Mouse (Mus musculus) mature B cell (primary cell): ENCODE measurements around the gene Ptprs.
"Not testable (repeated sequence)": the region's sequence is repeated elsewhere in the genome, so short reads cannot be mapped to it uniquely, and the experiment has no call there.

ENCODE experiments used
- in situ Hi-C: fragments of 300-500 bp; cut with MboI; formaldehyde crosslinking; loops from 2 replicates; pipeline ENCODE4 v1.14.3; 2019

The Ptprs gene

DNA sequence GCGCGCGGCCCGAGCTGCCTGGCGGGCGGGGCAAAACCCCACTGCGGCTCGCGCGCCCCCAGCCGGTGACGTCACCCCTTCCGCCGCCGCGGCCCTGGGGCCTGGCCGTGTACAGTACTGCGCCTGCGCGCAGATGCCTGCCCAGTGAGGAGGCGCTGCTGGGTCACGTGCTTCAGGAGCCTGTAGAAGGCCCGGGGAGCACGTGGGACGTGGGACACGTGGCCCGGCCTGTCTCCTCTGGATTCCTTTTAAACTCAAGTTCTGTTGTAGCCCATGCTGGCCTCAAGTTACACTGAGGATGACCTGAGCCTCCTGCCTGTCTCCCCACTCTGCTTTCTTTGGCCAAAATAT is at the start of gene Ptprs:
Ptprs (minus strand) TSS at position 82 of the 351 bp plus-strand sequence.
- in situ Hi-C loops, result no loop called here

DNA sequence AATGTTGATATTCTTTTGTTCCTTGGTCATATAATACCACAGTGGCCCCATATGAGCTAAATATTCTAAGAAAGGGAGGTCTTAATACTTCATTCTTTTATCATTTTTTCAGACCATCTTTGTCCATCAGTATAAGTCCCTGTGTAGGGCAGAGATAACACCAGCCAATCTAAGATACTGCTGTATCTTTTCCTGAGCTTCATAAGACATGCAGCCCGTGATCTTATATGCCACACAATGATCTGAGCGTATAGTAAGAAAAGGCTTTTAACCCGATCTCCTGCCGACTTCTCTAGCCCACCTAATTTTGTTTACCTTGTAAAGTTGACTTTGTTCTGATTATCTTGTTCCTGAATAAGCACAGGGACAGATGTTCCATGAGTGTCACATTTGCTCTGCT is 48.7 kb upstream of the Ptprs start:
- in situ Hi-C loops, result no loop called here

DNA sequence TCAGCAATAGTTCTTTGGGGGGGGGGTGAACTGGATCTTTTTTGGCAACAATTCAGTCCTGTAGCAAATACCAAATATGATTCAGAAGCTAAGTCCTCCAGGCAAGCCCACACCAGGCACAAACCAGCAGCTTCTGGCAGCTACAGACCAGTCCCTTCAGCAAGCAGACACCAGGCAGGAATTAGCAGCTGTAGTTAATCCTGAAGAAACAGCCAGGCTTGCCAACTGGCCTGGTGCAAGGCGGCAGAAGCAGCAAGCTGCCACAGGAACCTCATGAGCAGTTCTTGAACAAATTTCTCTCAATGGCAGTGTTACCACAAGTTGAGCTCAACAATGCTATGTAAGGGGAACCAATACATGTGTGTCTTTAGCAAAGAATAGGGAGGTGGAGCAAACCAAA is 46.5 kb upstream of the Ptprs start:
- in situ Hi-C loops, result no loop called here

DNA sequence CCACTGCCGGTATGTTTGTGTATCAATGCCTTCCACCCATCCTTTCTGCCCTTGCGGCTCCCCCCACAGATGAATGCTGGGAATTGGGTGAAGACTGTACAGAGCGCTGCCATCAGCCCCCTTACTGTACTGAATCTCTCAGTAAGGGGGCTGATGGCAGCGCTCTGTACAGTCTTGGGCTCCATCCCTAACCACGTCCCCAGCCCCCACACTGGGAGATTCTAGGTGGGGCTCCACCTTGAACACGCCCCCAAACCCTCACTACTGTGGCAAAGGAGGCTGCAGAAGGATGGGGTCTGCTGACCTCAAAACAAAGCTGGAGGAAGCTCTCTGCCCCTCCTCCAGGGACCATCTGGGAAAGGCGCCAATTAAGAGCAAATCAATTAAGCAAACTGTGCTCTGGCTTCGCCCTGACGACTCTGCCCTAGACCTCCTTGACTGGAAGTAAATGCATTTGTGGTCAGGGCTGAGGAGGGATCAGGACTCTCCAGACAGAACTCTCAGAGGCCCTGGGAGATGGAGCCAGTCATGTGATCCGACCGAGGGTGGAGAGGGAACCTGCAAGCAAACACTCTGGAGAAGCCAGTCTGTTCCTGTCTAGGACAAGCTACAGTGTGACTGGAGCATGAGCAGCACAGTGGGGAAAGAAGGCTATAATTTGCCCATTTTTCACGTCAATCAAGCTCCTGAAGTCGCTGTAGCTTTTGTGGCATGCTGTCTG is 39.6 kb upstream of the Ptprs start:
- in situ Hi-C loops, result no loop called here

DNA sequence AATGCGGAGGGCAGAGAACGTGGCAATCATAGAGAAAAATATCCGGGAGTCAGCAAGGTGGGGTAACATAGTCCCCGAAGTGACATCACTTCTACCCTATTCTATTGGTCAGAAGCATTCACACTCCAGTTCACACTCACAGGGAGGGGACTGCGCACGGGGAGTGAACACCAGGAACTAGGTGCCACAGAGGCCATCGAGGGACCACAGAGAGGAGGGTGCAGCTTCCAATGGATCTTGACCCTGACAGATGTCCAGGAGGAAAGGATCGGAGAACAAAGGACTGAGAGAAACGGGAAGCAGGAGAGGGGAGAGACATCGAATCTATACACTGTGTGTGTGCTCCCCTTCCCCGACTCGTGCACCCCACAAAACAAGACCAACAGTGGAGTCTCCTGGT is 38.6 kb upstream of the Ptprs start:
- in situ Hi-C loops, result no loop called here

DNA sequence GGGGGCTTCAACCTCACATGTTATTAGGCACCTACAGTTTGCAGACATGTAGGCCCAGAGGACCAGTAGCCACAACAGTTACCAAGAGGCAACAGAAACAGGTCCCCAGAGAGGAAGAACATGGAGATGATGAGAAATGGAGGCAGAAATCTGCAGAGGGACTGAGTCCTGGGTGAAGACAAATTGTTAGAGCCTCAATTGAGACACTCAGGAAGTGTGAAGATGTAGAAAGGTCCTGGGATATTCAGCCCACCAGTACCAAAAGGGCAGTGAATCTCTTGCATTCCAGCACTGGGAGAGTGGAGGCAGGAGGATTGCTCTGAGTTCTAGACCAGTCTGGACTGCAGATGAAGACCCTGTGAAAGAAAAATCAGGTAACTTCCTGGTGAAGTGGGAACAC is 38.0 kb upstream of the Ptprs start:
- in situ Hi-C loops, result no loop called here

DNA sequence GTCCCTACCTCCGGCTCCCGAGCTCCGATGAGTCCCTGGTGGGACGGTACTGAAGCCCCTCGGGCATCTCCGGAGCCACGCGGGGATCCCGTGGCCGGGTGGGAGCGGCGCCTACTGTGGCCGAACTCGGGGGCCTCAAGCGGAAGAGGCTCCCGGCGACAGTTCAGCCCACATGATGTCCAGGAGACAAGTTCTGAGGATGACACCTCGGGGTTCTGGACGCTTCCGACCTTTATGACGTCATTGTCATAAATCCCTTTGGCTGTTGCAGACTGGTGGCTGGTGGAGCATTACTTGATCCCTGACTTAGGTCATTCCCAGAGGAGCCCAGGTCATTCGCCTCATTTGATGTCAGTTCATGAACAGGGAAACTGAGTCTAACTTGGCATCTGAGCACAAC is 36.0 kb upstream of the Ptprs start, which contains the start of gene Znrf4:
Znrf4 (minus strand) TSS at position 122 of the 400 bp plus-strand sequence.
- in situ Hi-C loops, result no loop called here

DNA sequence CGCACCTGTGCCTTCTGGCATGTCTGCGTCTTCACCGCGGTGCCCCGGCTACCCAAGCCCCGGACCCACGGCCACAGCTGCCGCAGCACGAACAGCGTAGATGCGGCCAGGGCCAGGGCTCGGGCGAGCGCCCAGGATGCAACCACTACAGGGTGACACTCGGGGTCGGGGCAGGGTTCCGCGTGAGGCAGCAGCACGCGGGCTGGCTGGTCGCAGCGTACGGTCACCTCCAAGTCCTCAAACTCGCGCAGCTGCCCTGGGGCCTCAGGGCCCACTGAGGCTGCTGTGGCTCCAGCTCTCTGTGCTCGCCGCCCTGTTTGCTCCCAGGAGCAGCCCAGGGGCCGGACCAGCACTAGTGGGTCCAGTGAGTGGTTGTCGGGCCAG is 35.4 kb upstream of the Ptprs start:
- in situ Hi-C loops, result no loop called here

DNA sequence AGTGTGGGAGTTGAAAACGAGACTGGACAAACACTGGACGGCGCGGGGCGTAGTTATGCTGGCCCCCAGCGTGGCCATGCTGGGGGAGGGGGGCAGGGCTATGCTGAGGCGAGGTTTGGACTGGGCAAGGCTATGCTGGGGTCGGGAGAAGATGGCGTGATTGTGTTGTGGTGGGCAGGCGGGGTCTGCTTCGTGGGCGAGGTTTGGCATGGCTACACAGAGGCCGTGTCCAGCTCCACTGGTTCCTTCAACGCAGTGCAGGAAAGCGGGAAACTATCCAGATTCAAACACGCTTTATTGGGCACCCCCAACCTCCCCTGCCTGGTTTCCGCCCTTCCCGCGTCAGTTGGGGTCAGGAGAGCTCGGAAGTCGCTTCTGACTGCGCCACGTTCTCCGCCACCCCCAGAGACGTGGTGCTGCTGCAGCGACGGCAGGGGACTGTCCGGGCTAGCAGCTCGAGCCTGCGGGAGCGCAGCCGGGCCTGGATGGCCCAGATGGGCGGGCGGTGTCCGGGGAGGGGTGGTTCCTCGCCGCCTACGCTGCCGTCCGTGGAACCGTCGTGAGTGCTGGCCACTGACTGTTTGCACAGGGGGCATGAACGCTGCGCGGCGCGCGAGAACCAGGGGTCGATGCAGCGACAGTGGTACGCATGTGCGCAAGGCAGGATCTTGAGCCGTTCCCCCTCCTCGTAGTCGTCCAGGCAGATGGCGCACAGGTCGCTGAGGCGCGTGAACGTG is 34.9 kb upstream of the Ptprs start:
- in situ Hi-C loops, result no loop called here

DNA sequence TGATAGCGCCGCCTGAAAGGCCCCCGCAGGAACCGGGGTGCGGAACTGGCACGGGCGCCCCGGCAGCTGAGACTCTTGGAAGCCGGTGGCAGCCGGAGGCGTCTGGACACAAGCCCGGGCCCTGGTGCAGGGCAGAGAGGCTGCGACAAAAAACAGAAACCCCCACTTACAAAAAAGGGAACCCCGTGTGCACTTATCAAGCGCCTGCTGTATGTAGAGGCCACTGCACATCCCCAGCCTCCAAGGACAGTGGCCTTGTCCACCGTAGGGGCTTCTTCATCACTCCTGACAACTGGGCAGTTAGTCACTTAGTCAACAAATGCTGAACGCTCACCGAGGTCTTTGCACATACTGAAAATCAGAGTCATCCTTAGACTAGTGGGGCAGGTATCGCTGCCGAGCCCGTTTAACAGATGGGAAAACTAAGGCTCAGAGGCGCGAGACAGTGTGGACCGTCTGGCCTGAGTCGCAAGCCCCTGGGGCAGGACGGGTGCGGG is 34.2 kb upstream of the Ptprs start:
- in situ Hi-C loops, result no loop called here

DNA sequence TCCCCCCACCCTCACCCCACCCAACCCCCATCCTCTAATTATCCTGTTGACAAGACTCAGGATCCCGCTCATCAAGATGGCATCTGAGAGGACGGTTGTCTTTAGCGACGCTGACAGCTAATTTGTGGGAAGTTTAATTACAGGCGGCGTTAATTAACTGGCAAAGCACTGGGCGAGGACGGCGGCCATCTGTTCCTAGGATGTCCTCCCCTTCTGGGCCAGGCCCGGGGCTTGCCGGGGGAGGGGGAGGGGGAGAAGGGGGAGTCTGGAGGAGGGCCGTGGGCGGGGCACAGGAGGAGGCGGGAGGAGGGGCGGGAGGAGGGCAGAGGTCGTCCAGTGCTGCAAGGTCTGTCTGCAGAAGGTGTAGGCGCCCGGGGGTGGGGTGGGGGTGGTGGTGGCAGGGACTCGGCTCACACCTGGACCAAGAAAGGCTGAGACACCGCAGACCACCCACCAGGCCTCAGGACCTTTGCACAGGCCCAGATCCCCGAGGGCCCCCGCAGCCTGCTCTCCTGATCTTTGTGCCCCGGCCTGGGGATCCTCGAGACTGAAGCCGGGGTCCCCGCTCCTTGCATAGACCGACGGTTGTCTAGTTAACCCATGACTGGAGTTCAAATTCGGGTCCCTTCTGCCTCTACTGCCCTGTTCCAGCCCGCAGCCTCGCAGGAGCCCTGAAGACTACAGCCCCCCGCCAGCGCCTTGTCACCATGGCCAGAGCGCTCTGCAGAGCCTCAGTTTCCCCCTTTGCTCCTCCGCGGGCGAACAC is 33.6 kb upstream of the Ptprs start:
- in situ Hi-C loops, result no loop called here

DNA sequence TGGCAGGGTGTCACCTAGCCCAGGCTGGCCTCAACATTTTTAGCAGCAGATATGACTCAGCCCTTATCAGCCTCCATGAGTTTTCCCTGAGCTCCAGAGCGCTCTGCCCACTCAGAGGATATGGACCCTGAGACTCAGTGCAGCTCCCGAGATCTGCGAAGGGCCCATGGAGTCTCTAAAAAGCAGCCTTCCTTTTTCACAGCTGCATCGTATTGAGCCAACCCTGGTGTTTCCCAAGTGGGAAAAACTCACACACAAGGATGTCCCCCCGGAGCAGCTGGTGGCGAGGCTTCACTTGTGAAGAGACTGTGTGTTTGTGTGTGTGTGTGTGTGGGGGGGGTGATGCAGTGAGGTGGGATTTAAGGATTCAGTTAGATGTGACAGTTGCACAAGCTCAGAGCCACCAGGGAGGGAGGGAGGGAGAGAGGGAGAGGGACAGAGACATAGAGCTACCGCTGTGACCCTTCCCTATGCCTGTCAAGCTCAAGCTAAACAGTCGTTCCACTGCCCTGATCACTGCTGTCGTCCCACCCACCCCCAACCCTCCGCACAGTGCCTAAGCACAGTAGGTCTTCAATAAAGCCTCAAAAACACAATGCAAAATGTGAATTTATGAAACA is 32.8 kb upstream of the Ptprs start:
- in situ Hi-C loops, result no loop called here

DNA sequence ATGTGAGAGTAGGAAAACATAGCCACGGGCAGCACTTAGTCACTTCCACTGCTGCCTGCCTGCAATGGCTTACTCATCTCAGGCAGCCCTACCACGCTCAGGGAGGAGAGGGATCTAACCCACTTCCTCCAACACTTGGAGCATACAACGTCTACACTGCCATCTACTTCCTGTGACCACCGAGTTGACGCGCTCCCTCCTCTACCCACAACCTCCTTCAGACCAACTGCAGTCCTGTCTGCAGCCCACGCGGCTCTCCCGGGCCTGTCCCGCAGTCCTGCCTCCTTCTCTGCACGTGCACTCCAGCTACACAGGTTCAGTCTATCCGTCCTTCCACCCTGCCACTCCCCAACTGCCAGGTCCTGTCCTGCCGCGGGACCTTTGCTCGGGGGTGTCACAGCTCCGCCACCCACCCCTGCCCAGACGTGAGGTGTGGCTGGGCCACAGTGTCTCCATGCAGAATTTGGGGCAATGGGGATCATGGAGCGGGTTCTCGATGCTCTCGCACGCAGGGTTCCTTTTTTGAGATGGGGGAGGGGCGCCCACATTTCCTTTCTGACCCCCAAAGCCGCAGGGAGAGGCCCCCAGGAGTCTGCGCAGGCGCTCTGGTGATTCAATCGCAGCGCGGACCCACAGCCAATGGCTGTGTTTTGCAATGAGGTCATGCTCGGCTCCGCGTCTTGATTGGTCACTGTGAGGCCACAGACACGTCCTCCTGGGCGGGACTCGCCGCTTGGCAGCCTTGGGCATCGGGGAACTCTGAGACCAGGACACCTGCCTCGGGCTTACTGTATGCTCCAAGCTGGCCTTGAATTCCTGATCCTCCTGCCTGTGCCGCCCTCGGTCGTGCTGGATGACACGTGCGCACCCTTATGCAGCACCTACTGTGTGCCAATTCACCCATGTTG is 31.1 kb upstream of the Ptprs start:
- in situ Hi-C loops, result no loop called here

DNA sequence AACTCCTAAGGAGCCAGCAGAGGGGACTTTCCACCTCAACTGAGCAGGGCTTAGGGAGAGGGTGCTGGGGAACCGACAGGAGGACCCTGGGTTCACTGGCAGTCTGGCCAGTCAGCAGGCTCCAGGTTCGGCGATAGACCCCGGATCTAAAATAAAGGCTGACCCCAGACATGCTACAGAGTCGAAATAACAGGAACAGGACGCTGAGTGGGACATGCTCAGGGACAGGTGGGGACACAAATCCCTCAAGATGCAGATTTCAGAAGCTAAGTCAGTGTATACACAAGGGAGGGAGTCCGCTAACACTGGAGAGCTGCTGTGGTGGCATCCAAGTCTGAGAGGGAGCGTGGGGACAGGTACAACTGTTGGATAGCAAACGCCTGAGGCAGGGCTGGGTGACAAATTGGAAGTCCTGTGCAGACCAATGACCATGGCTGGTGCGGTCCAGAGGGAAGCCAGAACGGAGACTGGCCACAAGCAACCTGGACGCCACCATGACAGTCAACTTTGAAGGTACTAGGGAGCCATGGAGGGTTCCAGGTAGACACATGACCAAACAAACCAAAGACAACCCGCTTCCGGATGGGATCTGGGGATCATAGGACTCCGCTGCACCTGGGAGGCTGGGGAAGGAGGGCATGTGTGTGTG is 30.3 kb upstream of the Ptprs start:
- in situ Hi-C loops, result no loop called here

DNA sequence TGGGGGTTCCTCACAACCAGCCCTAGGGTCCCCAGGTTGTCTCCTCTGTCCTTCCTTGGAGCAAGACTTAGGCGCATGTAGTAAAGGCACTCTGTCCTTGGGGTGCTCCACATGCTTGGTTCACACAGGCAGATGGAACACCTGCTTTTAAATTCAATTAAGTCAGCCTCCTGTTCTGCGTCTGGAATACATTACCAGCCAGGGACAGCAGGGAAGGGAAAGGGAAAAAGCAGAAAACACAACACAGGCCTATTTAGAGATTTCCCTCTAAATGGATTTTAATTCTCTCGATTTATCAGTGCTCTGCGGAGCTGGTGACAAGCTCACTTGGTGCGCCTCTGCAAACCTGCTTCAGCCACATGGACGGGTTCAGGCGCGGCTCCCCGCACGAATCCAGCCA is 29.1 kb upstream of the Ptprs start:
- in situ Hi-C loops, result no loop called here

DNA sequence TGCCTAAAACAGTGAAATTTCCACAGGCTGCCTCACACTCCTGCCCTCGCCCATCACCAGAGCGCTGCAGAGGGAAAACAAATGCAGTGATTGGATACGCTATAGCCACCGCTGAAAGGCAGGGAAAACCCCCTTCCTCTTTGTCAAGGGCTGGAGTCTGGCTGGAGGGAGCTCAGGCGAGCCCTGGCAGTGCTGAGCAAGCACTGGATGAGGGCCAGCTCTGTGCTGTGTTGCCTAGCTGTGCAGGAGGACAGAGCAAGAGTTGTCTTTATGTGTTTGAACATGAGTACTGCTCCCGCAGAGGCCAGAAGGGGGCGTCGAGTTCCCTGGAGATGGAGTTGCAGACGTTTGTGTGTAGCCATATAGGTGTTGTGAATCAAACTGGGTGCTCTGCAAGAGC is 26.2 kb upstream of the Ptprs start:
- in situ Hi-C loops, result no loop called here

DNA sequence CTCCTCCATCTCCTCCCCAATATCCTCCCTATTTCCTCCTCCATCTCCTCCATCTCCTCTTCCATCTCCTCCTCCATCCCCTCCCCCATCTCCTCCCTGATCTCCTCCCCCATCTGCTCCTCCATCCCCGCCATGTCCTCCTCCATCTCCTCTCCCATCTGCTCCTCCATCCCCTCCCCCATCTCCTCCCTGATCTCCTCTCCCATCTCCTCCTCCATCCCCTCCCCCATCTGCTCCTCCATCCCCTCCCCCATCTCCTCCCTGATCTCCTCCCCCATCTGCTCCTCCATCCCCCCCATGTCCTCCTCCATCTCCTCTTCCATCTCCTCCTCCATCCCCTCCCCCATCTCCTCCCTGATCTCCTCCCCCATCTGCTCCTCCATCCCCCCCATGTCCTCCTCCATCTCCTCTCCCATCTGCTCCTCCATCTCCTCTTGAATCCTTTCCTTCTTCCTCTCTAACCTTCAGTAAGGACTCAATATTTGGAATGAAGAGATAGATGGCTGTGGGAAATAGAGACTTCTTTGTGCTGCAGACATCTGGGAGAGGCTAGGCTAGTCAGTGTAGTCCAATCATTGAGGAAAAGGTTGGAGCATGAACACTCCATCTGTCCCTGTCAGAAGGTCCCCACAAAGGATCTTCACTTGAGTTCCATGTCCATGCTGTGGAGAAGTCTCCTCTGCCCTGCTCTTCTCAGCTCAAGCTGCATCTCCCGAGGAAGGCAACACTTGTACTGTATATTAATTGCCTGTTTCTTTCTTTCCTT is 25.5 kb upstream of the Ptprs start:
- in situ Hi-C loops, result not testable (repeated sequence)

DNA sequence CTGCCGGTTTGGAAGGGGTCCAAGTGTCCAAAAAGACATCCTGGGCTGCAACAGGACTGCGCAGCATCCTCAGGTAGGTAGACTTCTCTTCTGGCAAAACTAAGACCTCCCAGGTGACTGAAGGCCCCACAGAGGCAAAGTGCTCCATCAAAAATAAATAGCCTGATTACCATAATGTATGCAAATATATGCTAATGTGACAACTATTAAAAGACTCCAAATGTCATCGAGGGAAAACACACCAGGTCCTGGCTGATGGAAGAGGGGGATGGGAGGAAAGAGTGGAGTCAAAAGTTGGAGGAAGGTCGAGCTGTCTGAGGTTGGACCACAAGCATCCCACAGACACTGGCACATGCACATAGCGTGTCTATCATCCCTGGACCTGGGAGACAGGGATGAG is 22.9 kb upstream of the Ptprs start:
- in situ Hi-C loops, result no loop called here

DNA sequence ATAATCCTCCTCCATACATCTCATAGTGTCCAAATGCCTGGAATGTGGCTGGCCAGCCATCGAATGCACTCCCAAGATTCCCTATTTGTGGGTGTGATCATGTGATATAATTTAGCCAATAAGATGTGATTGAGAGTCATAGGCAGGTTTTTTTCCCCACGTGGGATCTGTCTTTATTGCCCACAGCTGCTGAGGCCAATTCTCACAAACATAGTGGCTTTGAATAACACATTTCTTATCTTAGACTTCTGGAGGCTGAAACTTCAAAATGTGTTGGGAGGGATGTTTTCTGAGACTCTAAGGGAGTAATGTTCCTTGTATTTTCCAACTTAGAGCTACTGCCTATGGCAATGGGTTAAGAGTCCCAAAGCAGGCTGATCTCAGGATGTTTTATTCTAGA is 18.2 kb upstream of the Ptprs start:
- in situ Hi-C loops, result no loop called here

DNA sequence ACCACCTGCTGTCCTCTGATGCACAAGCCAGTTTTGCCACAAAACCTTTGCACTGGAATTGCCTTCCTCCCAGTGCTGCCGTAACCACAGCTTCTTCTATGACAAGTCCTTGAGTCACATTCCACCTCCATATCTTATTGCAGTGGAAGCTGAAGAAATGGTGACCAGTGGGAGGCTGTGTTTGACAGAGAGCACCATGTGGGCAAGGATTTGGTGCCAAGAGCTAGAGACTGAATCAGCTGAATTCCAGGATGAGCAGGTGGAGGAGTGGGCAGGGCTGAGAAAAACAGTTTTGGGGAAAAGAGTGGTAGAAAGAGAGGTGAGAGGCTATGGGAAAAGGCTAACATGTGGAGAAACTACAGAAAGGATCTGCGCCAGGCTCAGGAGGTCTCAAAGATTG is 17.6 kb upstream of the Ptprs start:
- in situ Hi-C loops, result no loop called here
